Mouse (Mus musculus): ENCODE results near the gene Adora1.

Adora1 gene

DNA sequence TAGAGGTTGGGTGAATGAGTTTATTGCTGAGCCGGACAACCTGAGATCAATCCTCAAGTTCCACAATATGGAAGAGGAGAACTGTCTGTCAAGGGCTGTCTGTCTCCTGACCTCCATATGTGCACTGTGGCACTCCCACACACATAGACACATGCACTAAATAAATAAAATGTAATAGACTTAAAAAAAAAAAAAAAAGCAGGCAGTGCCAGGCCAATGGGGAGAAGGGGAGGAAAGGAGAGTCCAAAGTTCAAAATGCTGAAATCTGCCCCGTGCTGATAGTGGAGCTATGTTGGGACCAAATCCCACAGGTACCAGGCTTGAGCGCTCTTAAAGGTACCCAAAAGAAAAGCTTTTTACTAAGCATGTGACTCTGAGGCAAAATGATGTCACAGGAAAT lies 2.2 kb upstream of the Adora1 start:
- no peak for DNase-seq

DNA sequence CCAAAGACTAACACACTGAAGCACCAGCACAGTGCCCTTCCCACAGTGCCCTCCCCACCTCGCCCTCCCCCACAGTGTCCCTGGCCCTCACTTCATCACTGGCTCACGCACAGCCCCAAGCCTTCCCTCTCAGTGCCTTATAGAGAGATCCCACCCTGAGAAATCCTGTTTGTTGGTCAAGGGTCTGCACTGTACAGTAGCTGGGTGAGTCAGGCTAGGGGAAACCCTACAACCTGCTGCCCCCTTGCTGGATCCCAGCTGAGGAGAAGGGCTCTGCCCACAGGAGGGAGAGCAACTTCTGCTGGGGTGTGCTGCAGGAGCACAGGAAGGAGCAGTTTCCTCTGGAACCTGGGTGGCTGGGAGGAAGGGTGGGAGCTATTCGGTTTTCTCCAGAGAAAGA lies 911 bp upstream of the Adora1 start:
- DNase-seq: no peak

DNA sequence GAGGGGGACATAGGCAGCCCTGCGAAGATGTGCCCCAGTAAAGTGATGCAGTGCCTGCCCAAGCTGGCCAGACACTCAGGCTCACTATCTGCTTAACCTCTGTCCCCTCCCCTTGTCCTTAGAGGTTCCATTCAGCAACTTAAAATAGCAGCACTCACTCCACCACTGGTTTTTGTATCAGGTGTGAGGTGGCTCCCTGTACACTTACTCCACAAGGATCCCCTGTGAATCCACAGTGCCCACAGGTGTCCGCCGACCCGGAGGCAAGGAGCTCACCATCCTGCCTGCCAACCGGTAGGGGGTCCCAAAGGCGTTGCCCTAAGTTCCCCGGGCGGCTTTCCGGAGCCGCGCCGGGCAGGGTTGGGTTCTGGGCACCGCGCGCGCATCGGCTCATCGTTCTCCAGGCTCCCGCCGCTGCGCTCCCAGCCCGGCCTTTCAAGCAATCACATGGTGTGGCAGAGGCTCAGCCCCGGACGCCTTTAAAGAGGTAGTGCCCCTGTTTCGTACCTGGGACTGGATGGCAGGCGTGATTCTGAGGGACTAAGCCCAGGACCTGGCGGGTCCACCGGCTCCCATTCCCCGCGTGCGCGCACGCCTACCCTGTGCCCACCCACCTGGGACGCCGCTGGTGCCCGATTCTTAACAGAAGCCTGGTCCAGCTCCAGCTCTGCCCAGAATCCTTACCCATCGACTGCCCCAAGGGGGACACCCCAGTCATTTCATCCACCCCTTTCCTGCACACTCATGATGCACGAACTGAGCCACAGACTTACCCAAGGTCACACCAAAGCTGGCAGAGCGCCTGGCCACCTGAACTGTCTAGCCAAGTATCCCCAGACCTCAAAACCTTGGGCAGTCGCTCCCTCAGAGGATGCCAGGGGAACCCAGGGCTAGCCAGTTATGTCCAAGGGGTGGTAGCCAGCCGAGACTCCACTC lies 508 bp downstream of the Adora1 start:
- DNase-seq: no peak

GRCm38 (mm10) chr1:134233681-134234454 lies 1.4 kb downstream of the Adora1 start:
- DNase-seq: no peak

GRCm38 (mm10) chr1:134232778-134233531 lies 2.3 kb downstream of the Adora1 start:
- peak; percentile 35 for DNase-seq

GRCm38 (mm10) chr1:134232326-134232725 lies 2.9 kb downstream of the Adora1 start:
- DNase-seq: no peak

DNA sequence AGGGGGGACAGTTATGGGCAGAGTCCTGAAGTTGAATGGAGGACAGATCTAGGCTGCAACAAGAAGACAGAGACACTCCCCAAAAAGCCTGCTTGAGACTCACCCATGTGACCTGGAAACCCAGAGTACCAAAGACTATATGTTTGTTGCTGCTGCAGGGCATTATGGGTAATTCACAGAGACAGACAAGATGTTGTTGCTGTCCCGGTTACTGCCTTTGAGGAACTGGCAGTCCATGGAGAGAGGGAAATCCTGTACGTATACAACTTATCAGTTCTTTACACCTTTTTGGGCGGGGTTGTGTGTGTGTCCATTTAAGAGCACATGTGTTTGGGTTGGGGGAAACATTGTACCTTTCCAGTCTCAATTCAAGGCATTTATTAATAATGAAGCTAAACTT lies 3.5 kb downstream of the Adora1 start:
- DNase-seq: no peak

- no peak for DNase-seq
Measured at GRCm38 (mm10) chr1:134231270-134231669, 4.0 kb downstream of the Adora1 start.

DNA sequence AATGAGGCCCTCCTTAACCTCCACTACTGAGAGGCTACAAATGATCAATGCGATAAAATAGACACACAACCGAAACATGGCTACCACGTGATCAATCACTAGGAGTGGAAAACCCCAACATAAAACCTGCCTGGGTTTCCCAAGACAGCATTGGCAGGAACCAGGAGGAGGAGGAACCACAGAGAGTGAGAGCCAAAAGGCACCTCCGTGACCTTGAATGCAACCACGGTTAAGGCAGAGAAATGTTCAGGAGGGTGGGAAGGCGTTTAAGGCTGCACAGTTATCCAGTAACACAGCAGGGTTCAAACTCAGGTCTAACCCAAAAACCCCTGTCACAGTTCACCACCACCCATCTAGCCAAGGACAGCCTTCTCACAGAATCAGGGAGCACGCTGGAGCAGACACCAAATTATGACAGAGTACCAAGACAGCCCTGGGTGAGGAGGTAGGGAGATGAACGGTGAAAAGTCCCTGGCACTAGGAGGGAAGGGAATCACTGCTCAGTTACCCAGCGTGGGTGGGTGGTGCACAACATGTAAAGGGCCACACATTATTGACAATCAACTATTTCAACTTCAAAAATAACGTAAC lies 4.5 kb downstream of the Adora1 start:
- no peak for DNase-seq

DNA sequence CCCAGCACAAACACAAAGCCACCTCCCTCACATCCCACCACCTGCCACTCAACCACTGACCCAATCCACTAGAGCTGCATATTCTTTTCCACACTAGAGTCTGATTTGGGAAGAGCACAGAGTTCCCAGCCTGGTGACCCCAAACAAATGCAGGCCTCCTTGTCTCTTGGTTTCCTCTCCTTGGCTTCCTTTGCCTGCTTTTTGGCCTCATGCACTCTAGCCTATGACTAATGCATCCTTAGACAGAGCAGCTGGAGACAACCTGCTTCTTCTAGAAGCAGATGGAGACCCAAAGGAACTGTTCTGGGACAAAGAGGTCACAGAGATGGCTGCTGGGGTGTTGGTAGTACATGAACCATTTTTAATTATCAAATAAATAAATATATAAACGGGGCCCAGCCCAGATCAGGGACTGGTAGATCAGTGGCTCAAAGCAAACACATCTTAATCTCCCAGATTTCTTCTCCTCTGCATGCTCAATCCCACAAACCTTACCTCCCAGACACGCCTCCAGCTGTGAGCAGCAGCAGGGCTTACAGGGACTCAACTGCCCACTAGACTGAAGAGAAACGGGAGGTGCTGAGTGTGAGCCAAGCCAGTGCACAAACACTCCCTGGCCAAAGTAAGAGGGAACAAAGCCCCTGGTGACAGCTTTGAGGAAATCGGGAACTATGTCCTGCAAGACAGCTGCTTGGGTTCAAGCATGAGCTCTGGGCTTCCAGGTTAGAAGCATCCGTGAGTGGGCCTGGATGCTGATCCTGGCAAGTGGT lies 5.2 kb downstream of the Adora1 start:
- DNase-seq: no peak

DNA sequence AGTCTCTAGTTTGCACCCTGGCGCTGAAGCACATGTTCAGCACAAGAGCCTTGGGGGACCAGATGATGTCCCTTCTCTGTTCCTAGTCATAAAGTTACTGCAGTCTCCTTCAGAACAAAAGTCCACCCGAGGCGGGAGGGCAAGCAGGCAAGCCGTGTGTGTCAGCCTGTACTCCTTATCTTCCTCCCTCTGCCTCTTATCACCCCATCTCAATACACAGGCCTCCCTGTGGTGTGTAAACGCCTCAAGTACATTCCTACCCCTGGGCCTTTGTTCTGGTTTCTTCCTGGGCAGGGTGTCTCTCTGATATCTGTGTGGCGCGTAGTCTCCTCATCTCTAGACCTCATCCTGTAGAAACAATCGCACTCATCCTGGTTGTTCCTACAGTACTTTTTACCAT lies 8.5 kb downstream of the Adora1 start:
- DNase-seq: no peak

DNA sequence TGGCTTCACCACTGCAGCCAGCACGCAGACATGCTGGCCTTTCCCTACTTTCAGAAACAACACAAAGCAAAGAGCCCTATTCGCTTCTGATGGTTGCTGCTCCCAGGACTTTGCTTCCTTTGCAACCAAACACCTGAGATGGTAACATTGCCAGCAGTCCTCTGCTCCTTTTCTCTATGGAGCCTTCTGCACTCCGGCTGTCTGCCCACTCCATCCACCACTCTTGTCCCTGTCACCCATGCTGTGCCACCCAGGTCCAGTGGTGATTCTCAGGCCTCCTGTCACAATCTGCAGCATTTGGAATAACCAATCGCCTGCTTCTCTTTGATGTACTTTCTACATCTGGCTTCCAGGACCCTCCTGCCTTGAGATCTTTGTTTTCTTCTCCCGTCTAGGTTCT lies 9.9 kb downstream of the Adora1 start:
- DNase-seq: no peak

GRCm38 (mm10) chr1:134224649-134225227 lies 10.5 kb downstream of the Adora1 start:
- DNase-seq: no peak

GRCm38 (mm10) chr1:134222122-134223055 lies 12.8 kb downstream of the Adora1 start:
- DNase-seq: peak; percentile 55

DNA sequence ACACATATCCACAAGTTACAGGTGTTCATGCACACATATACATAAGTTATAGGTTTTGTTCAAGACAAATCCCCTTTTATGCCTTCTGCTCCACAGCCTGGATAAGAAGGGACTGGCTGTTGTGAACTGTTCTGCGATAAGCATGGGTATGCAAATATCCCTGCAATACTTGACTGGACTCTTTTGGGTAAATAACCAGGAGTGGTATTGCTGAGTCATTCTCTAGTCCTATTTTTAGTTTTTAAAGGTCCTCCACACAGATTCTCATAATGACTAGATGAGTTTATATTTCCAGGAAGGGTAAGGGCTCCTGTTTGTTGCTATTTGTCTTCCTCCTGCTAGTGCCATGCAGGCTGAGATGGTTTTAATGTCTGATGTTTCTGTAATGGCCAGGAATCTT lies 14.1 kb downstream of the Adora1 start:
- no peak for DNase-seq

DNA sequence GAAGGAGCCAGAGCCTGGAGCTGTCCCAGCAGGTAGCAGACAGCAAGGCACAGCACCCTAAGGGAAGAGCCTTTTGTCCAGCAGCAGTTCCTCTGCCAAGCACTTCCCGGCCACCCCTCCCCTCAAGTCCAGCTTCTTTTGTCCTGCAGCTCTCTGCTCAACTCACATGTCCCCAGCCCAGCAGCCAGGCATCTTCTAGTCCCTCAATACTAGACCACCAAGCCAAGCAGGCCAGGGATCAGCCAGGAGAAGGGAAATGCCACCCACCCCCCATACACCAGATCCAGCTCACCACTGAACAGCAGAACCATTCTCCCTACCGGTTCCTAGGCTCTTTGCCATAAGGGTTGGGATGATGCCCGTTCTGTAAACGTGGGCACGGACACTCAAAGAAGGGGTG lies 15.6 kb downstream of the Adora1 start:
- no peak for DNase-seq

DNA sequence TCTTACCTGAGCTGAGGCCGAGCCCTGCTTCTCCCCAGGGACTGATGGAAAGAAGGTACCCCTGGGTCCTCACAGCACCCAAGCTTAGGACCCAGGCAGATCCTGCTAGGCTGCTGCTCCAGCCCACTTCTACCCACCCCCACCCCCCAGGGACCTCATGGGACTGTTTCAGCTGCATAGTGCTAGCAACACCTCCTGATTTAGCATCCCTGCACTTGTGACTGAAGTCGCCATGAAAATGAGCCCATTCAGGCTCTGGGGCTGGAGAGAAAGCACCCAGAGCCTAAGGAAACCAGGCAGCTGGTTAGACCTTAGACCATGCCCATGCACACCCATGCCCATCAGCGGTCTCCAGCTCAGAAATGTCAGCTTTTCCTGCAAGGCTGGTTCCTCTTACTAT lies 17.3 kb downstream of the Adora1 start:
- no peak for DNase-seq

GRCm38 (mm10) chr1:134217028-134217481 lies 18.2 kb downstream of the Adora1 start:
- DNase-seq: no peak

DNA sequence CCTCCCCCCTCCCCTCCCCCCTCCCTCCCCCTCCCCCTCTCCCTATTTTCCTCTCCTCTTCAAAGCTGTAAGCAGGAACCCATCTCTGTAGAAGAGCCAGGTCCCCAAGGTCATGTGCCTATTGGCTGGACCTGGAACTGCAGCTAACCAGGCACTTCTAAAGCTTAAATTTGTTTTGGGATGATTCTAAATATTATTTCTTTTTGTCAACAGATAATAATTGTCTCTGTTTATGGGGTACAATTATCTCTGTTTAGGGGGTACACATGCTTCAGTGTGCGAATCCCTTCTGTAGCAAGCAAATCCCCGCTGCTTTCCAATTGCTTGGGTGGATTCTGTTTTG lies 18.6 kb downstream of the Adora1 start:
- no peak for DNase-seq
